Mouse (Mus musculus) midbrain, embryonic 11.5 days (tissue): ENCODE measurements around the gene Ramac. TPM values are rescaled to one million over a fixed set of nuclear protein-coding genes. Genes with fewer than 3 reads are reported as not detected.

Experiments
- ATAC-seq: fragments of 200-750 bp; cut with Nextera tagmentation; 2 replicates; pipeline ENCODE4 v1.8.0; 2017; ENCODE audit warnings: moderate TSS enrichment, moderate library complexity; ENCODE audit not compliant: low FRiP score
- DNase-seq: peaks from one replicate; pipeline ENCODE4 v3.0.0; 2015; ENCODE audit warnings: low spot score; ENCODE audit errors: missing footprints
- H3K27ac ChIP-seq: fragments of 300-500 bp; sonication (generic); 2 replicates; pipeline ENCODE4 v1.5.1; 2014; ENCODE audit warnings: low read depth, low read length
- H3K27me3 ChIP-seq: fragments of 300-500 bp; sonication (generic); 2 replicates; pipeline ENCODE4 v1.6.1; 2014; ENCODE audit warnings: mild to moderate bottlenecking, low read length, moderate library complexity, mixed read lengths; ENCODE audit not compliant: control insufficient read depth, insufficient read depth
- H3K36me3 ChIP-seq: fragments of 300-500 bp; sonication (generic); 2 replicates; pipeline ENCODE4 v1.6.1; 2014; ENCODE audit warnings: mild to moderate bottlenecking, low read length, moderate library complexity, mixed read lengths; ENCODE audit not compliant: control insufficient read depth, insufficient read depth
- H3K4me1 ChIP-seq: fragments of 300-500 bp; sonication (generic); 2 replicates; pipeline ENCODE4 v1.6.1; 2014; ENCODE audit warnings: low read length; ENCODE audit not compliant: control insufficient read depth, insufficient read depth
- H3K4me2 ChIP-seq: fragments of 300-500 bp; sonication (generic); 2 replicates; pipeline ENCODE4 v1.6.1; 2014; ENCODE audit warnings: mild to moderate bottlenecking, moderate library complexity
- H3K4me3 ChIP-seq: fragments of 300-500 bp; sonication (generic); 2 replicates; pipeline ENCODE4 v1.5.1; 2014; ENCODE audit warnings: low read depth, low read length
- H3K9ac ChIP-seq: fragments of 300-500 bp; sonication (generic); 2 replicates; pipeline ENCODE4 v1.6.1; 2014; ENCODE audit warnings: low read length
- H3K9me3 ChIP-seq: fragments of 300-500 bp; sonication (generic); 2 replicates; pipeline ENCODE4 v1.6.1; 2016; ENCODE audit warnings: low read length; ENCODE audit not compliant: control insufficient read depth
- WGBS: fragments of 180-500 bp; shearing (Covaris S2); extraction: QIAGEN DNeasy Blood & Tissue Kit; methylation state at CpG from one replicate; pipeline ENCODE4 v1.1.7; 2014; 5-methylcytosine and 5-hydroxymethylcytosine counted together
- polyA plus RNA-seq: library from polyadenylated mRNA; unstranded; fragments of >200 nt; fragmentation: Nextera tagmentation; extraction: Ambion mirVana; gene quantifications from 2 replicates; pipeline ENCODE4 v1.2.1, GENCODE M21; 2014

Gene Ramac
- polyA plus RNA-seq, result 147 and 160 TPM in 2 replicates

- no peaks in the 10 kb centered on the region for H3K36me3 ChIP-seq
- H3K4me2 ChIP-seq, result peak within 1 kb of the TSS; percentile 63
- no peaks in the 10 kb centered on the region for H3K9me3 ChIP-seq
- no peaks in the 10 kb centered on the region for H3K27me3 ChIP-seq
- DNase-seq (peak; percentile 100), ATAC-seq (peak; percentile 96)
- peak within 1 kb of the TSS; percentile 95 for H3K4me3 ChIP-seq
- peak within 1 kb of the TSS; percentile 67 for H3K27ac ChIP-seq
- H3K9ac ChIP-seq, result peak within 1 kb of the TSS; percentile 68
- under 1% methylated on average over 55 of the region's 56 CpGs for WGBS
- H3K4me1 ChIP-seq, result peaks cover 6% of the 10 kb centered on the region; the same call in 1 of the 2 replicates
Measured at GRCm38 (mm10) chr7:81762180-81763109, at the start of gene Ramac. TSS of gene Ramac (plus strand) at chr7:81762925.

GRCm38 (mm10) chr7:81718657-81719056 lies 44.1 kb upstream of the Ramac start:
- WGBS, result 85% methylated on average over 1 of the region's 1 CpGs
- H3K36me3 ChIP-seq, result no peaks in the 10 kb centered on the region
- H3K9me3 ChIP-seq, result no peaks in the 10 kb centered on the region
- H3K9ac ChIP-seq, result no peak overlapping the region
- no peaks in the 10 kb centered on the region for H3K4me1 ChIP-seq
- ATAC-seq (no peak), DNase-seq (peak; percentile 4)
- no peak overlapping the region for H3K27ac ChIP-seq
- no peaks in the 10 kb centered on the region for H3K27me3 ChIP-seq
- no peak overlapping the region for H3K4me3 ChIP-seq
- H3K4me2 ChIP-seq, result no peak overlapping the region

GRCm38 (mm10) chr7:81719216-81719661 lies 43.5 kb upstream of the Ramac start:
- Histone ChIP-seq H3K4me2 (no peak overlapping the region), H3K36me3 (no peaks in the 10 kb centered on the region), H3K27ac (no peak overlapping the region), H3K4me3 (no peak overlapping the region), H3K9ac (no peak overlapping the region), H3K27me3 (no peaks in the 10 kb centered on the region), H3K4me1 (no peaks in the 10 kb centered on the region), H3K9me3 (no peaks in the 10 kb centered on the region)
- ATAC-seq (no peak), DNase-seq (peak; percentile 6)
- 89% methylated on average over 1 of the region's 1 CpGs for WGBS

GRCm38 (mm10) chr7:81721271-81721670 lies 41.5 kb upstream of the Ramac start:
- H3K4me1 ChIP-seq, result no peaks in the 10 kb centered on the region
- no peaks in the 10 kb centered on the region for H3K27me3 ChIP-seq
- H3K36me3 ChIP-seq, result no peaks in the 10 kb centered on the region
- no peak overlapping the region for H3K4me2 ChIP-seq
- H3K4me3 ChIP-seq, result no peak overlapping the region
- no peak overlapping the region for H3K27ac ChIP-seq
- WGBS, result 68% methylated on average over 5 of the region's 5 CpGs
- H3K9ac ChIP-seq, result no peak overlapping the region
- H3K9me3 ChIP-seq, result no peaks in the 10 kb centered on the region
- ATAC-seq, result no peak
- DNase-seq, result peak; percentile 12

GRCm38 (mm10) chr7:81723851-81724250 lies 38.9 kb upstream of the Ramac start:
- Histone ChIP-seq H3K4me3 (no peak overlapping the region), H3K9me3 (no peaks in the 10 kb centered on the region), H3K4me1 (no peaks in the 10 kb centered on the region), H3K27ac (no peak overlapping the region), H3K27me3 (no peaks in the 10 kb centered on the region), H3K36me3 (no peaks in the 10 kb centered on the region), H3K4me2 (no peak overlapping the region), H3K9ac (no peak overlapping the region)
- peak; percentile 56 for DNase-seq
- ATAC-seq, result no peak
- 96% methylated on average over 10 of the region's 10 CpGs for WGBS

- Histone ChIP-seq H3K27ac (no peak overlapping the region), H3K9me3 (no peaks in the 10 kb centered on the region), H3K4me1 (no peaks in the 10 kb centered on the region), H3K9ac (no peak overlapping the region), H3K27me3 (no peaks in the 10 kb centered on the region), H3K36me3 (no peaks in the 10 kb centered on the region), H3K4me3 (no peak overlapping the region), H3K4me2 (no peak overlapping the region)
- DNase-seq (peak; percentile 51), ATAC-seq (no peak)
- WGBS, result 86% methylated on average over 18 of the region's 18 CpGs
Measured at GRCm38 (mm10) chr7:81725986-81726727, 36.6 kb upstream of the Ramac start.

GRCm38 (mm10) chr7:81726728-81727005 lies 36.1 kb upstream of the Ramac start:
- no peak overlapping the region for H3K4me3 ChIP-seq
- H3K9me3 ChIP-seq, result no peaks in the 10 kb centered on the region
- H3K27ac ChIP-seq, result no peak overlapping the region
- no peaks in the 10 kb centered on the region for H3K4me1 ChIP-seq
- no peak overlapping the region for H3K9ac ChIP-seq
- no peaks in the 10 kb centered on the region for H3K36me3 ChIP-seq
- DNase-seq (no peak), ATAC-seq (no peak)
- 77% methylated on average over 2 of the region's 2 CpGs for WGBS
- no peak overlapping the region for H3K4me2 ChIP-seq
- no peaks in the 10 kb centered on the region for H3K27me3 ChIP-seq

GRCm38 (mm10) chr7:81727716-81728115 lies 35.0 kb upstream of the Ramac start:
- DNase-seq (no peak), ATAC-seq (no peak)
- Histone ChIP-seq H3K4me2 (no peak overlapping the region), H3K4me1 (no peaks in the 10 kb centered on the region), H3K27me3 (no peaks in the 10 kb centered on the region), H3K36me3 (no peaks in the 10 kb centered on the region), H3K4me3 (no peak overlapping the region), H3K9me3 (no peaks in the 10 kb centered on the region), H3K27ac (no peak overlapping the region), H3K9ac (no peak overlapping the region)
- 86% methylated on average over 9 of the region's 9 CpGs for WGBS

GRCm38 (mm10) chr7:81729787-81730186 lies 32.9 kb upstream of the Ramac start:
- Histone ChIP-seq H3K4me3 (no peak overlapping the region), H3K27ac (no peak overlapping the region), H3K4me2 (no peak overlapping the region), H3K9ac (no peak overlapping the region), H3K36me3 (no peaks in the 10 kb centered on the region), H3K27me3 (no peaks in the 10 kb centered on the region), H3K9me3 (no peaks in the 10 kb centered on the region), H3K4me1 (no peaks in the 10 kb centered on the region)
- WGBS, result 88% methylated on average over 9 of the region's 9 CpGs
- ATAC-seq (no peak), DNase-seq (no peak)
